Mouse (Mus musculus): ENCODE measurements around the gene Smad1.

Smad1 gene

GRCm38 (mm10) chr8:79301548-79301947 lies 97.8 kb downstream of the Smad1 start:
- DNase-seq (ENCODE audit: low read depth, low spot score), result no peak

GRCm38 (mm10) chr8:79299704-79300103 lies 99.6 kb downstream of the Smad1 start:
- DNase-seq (ENCODE audit: low read depth, low spot score), result no peak

GRCm38 (mm10) chr8:79297763-79298162 lies 101.6 kb downstream of the Smad1 start:
- peak; percentile 48 for DNase-seq (ENCODE audit: low read depth, low spot score)

GRCm38 (mm10) chr8:79295276-79296105 lies 103.8 kb downstream of the Smad1 start:
- no peak for DNase-seq (ENCODE audit: low read depth, low spot score)

- peak; percentile 97 for DNase-seq (ENCODE audit: low read depth, low spot score)
Observed at GRCm38 (mm10) chr8:79294610-79295275, 104.6 kb downstream of the Smad1 start, which contains the start of gene Mmaa. Gene Mmaa, minus strand, starts transcription at chr8:79294937.

- no peak for DNase-seq (ENCODE audit: low read depth, low spot score)
Observed at GRCm38 (mm10) chr8:79293841-79294240, 105.5 kb downstream of the Smad1 start.

- DNase-seq (ENCODE audit: low read depth, low spot score), result no peak
Observed at GRCm38 (mm10) chr8:79292712-79293264, 106.5 kb downstream of the Smad1 start.

GRCm38 (mm10) chr8:79289592-79289991 lies 109.7 kb downstream of the Smad1 start:
- DNase-seq (ENCODE audit: low read depth, low spot score), result no peak

- no peak for DNase-seq (ENCODE audit: low read depth, low spot score)
Observed at GRCm38 (mm10) chr8:79288681-79289080, 110.6 kb downstream of the Smad1 start.

Data from skeletal muscle tissue, adult 2 months (tissue).